Mouse (Mus musculus): ENCODE measurements around the gene Sertad4. TPM values are rescaled to one million over a fixed set of nuclear protein-coding genes. Genes with fewer than 3 reads are reported as not detected.

Sertad4 gene
- polyA plus RNA-seq, 1 experiment from 2014 or later: 12.3 TPM

GRCm38 (mm10) chr1:192830444-192830843 is 25.1 kb downstream of the Sertad4 start:
- H3K36me3 ChIP-seq: no peaks in the 10 kb centered on the region
- no peaks in the 10 kb centered on the region for H3K9me3 ChIP-seq (replicated peaks)
- no peak overlapping the region for H3K4me2 ChIP-seq
- H3K27ac ChIP-seq: 0 out of 2 replicates have a peak overlapping the region, but pooled peaks have one; percentile 1
- no peak for ATAC-seq (replicated peaks; ENCODE audit: insufficient number of reproducible peaks, insufficient read depth, low FRiP score, low read depth)
- H3K27me3 ChIP-seq: peaks cover 27% of the 10 kb centered on the region
- WGBS: 36% methylated on average over 6 of the region's 6 CpGs
- no peak overlapping the region for H3K9ac ChIP-seq
- H3K4me3 ChIP-seq: no peak overlapping the region
- peaks cover 36% of the 10 kb centered on the region for H3K4me1 ChIP-seq (replicated peaks)

- ATAC-seq (replicated peaks; ENCODE audit: insufficient number of reproducible peaks, insufficient read depth, low FRiP score, low read depth): no peak
- no peaks in the 10 kb centered on the region for H3K9me3 ChIP-seq (replicated peaks)
- 56% methylated on average over 7 of the region's 7 CpGs for WGBS
These were observed 26.6 kb downstream of the Sertad4 start for GRCm38 (mm10) chr1:192828928-192829327.

GRCm38 (mm10) chr1:192827955-192828354 is 27.6 kb downstream of the Sertad4 start:
- Histone ChIP-seq H3K9me3 (replicated peaks) (no peaks in the 10 kb centered on the region), H3K27ac (no peak overlapping the region), H3K4me2 (no peak overlapping the region), H3K27me3 (peaks cover 9% of the 10 kb centered on the region), H3K4me3 (no peak overlapping the region), H3K9ac (no peak overlapping the region), H3K36me3 (no peaks in the 10 kb centered on the region), H3K4me1 (replicated peaks) (peaks cover 25% of the 10 kb centered on the region)
- no peak for ATAC-seq (replicated peaks; ENCODE audit: insufficient number of reproducible peaks, insufficient read depth, low FRiP score, low read depth)

More at GRCm38 (mm10) chr1:192828928-192829327, 26.6 kb downstream of the Sertad4 start:
- Histone ChIP-seq H3K4me2 (no peak overlapping the region), H3K9ac (no peak overlapping the region), H3K27me3 (peaks cover 18% of the 10 kb centered on the region), H3K36me3 (no peaks in the 10 kb centered on the region), H3K4me1 (replicated peaks) (peaks cover 21% of the 10 kb centered on the region), H3K4me3 (no peak overlapping the region), H3K27ac (no peak overlapping the region)

GRCm38 (mm10) chr1:192825746-192826145 is 29.8 kb downstream of the Sertad4 start:
- WGBS: 25% methylated on average over 9 of the region's 9 CpGs
- Histone ChIP-seq H3K9me3 (replicated peaks) (no peaks in the 10 kb centered on the region), H3K9ac (no peak overlapping the region), H3K4me1 (replicated peaks) (peaks cover 33% of the 10 kb centered on the region), H3K36me3 (no peaks in the 10 kb centered on the region), H3K27ac (no peak overlapping the region), H3K27me3 (no peaks in the 10 kb centered on the region), H3K4me2 (no peak overlapping the region), H3K4me3 (no peak overlapping the region)
- ATAC-seq (replicated peaks; ENCODE audit: insufficient number of reproducible peaks, insufficient read depth, low FRiP score, low read depth): no peak

GRCm38 (mm10) chr1:192822652-192823525 is 32.7 kb downstream of the Sertad4 start:
- H3K9ac ChIP-seq: no peak overlapping the region

GRCm38 (mm10) chr1:192822309-192822651 is 33.3 kb downstream of the Sertad4 start:
- no peak overlapping the region for H3K9ac ChIP-seq
- 0 out of 2 replicates have a peak overlapping the region, but pooled peaks have one; percentile 11 for H3K4me2 ChIP-seq
- WGBS: 48% methylated on average over 1 of the region's 1 CpGs
- peaks cover 19% of the 10 kb centered on the region for H3K4me1 ChIP-seq (replicated peaks)
- no peaks in the 10 kb centered on the region for H3K27me3 ChIP-seq
- no peaks in the 10 kb centered on the region for H3K36me3 ChIP-seq
- H3K4me3 ChIP-seq: no peak overlapping the region
- no peak for ATAC-seq (replicated peaks; ENCODE audit: insufficient number of reproducible peaks, insufficient read depth, low FRiP score, low read depth)
- H3K27ac ChIP-seq: peak overlapping the region; percentile 81
- no peaks in the 10 kb centered on the region for H3K9me3 ChIP-seq (replicated peaks)

More at GRCm38 (mm10) chr1:192822652-192823525, 32.7 kb downstream of the Sertad4 start:
- peak overlapping the region; percentile 11; the same call in 1 of the 2 replicates for H3K4me2 ChIP-seq
- peak overlapping the region; percentile 81 for H3K27ac ChIP-seq
- no peaks in the 10 kb centered on the region for H3K9me3 ChIP-seq (replicated peaks)
- peak; percentile 92 for ATAC-seq (replicated peaks; ENCODE audit: insufficient number of reproducible peaks, insufficient read depth, low FRiP score, low read depth)
- H3K4me3 ChIP-seq: no peak overlapping the region
- H3K4me1 ChIP-seq (replicated peaks): peaks cover 19% of the 10 kb centered on the region
- no peaks in the 10 kb centered on the region for H3K36me3 ChIP-seq
- H3K27me3 ChIP-seq: no peaks in the 10 kb centered on the region
- 27% methylated on average over 13 of the region's 13 CpGs for WGBS

- WGBS: 76% methylated on average over 5 of the region's 5 CpGs
These were observed 37.2 kb downstream of the Sertad4 start for GRCm38 (mm10) chr1:192818334-192818733.

GRCm38 (mm10) chr1:192815789-192816188 is 39.8 kb downstream of the Sertad4 start:
- no peak for ATAC-seq (replicated peaks; ENCODE audit: insufficient number of reproducible peaks, insufficient read depth, low FRiP score, low read depth)
- Histone ChIP-seq H3K9me3 (replicated peaks) (no peaks in the 10 kb centered on the region), H3K4me3 (no peak overlapping the region), H3K4me2 (no peak overlapping the region), H3K36me3 (no peaks in the 10 kb centered on the region), H3K9ac (no peak overlapping the region), H3K27me3 (0 out of 2 replicates have a peak, but pooled peaks cover 3% of the 10 kb centered on the region), H3K27ac (no peak overlapping the region), H3K4me1 (replicated peaks) (0 out of 2 replicates have a peak, but pooled peaks cover 5% of the 10 kb centered on the region)
- WGBS: 58% methylated on average over 2 of the region's 2 CpGs

More at GRCm38 (mm10) chr1:192818334-192818733, 37.2 kb downstream of the Sertad4 start:
- Histone ChIP-seq H3K27ac (no peak overlapping the region), H3K27me3 (0 out of 2 replicates have a peak, but pooled peaks cover 3% of the 10 kb centered on the region), H3K4me2 (no peak overlapping the region), H3K4me3 (no peak overlapping the region), H3K4me1 (replicated peaks) (peaks cover 14% of the 10 kb centered on the region), H3K9me3 (replicated peaks) (no peaks in the 10 kb centered on the region), H3K9ac (no peak overlapping the region), H3K36me3 (no peaks in the 10 kb centered on the region)
- no peak for ATAC-seq (replicated peaks; ENCODE audit: insufficient number of reproducible peaks, insufficient read depth, low FRiP score, low read depth)

- no peaks in the 10 kb centered on the region for H3K36me3 ChIP-seq
- H3K4me1 ChIP-seq (replicated peaks): 0 out of 2 replicates have a peak, but pooled peaks cover 5% of the 10 kb centered on the region
- WGBS: 46% methylated on average over 3 of the region's 3 CpGs
- H3K27ac ChIP-seq: no peak overlapping the region
- 0 out of 2 replicates have a peak, but pooled peaks cover 3% of the 10 kb centered on the region for H3K27me3 ChIP-seq
- no peak overlapping the region for H3K4me3 ChIP-seq
- no peak for ATAC-seq (replicated peaks; ENCODE audit: insufficient number of reproducible peaks, insufficient read depth, low FRiP score, low read depth)
- H3K4me2 ChIP-seq: no peak overlapping the region
- no peaks in the 10 kb centered on the region for H3K9me3 ChIP-seq (replicated peaks)
- no peak overlapping the region for H3K9ac ChIP-seq
These were observed 40.9 kb downstream of the Sertad4 start for GRCm38 (mm10) chr1:192814700-192815099.

- Histone ChIP-seq H3K27me3 (0 out of 2 replicates have a peak, but pooled peaks cover 3% of the 10 kb centered on the region), H3K27ac (peak overlapping the region; percentile 37), H3K36me3 (no peaks in the 10 kb centered on the region), H3K4me1 (replicated peaks) (0 out of 2 replicates have a peak, but pooled peaks cover 5% of the 10 kb centered on the region), H3K4me2 (no peak overlapping the region), H3K9me3 (replicated peaks) (no peaks in the 10 kb centered on the region), H3K4me3 (no peak overlapping the region), H3K9ac (no peak overlapping the region)
- no peak for ATAC-seq (replicated peaks; ENCODE audit: insufficient number of reproducible peaks, insufficient read depth, low FRiP score, low read depth)
- 86% methylated on average over 9 of the region's 9 CpGs for WGBS
These were observed 42.8 kb downstream of the Sertad4 start for GRCm38 (mm10) chr1:192812758-192813157.

- Histone ChIP-seq H3K36me3 (no peaks in the 10 kb centered on the region), H3K27me3 (0 out of 2 replicates have a peak, but pooled peaks cover 3% of the 10 kb centered on the region), H3K4me1 (replicated peaks) (0 out of 2 replicates have a peak, but pooled peaks cover 5% of the 10 kb centered on the region), H3K4me2 (no peak overlapping the region), H3K27ac (peak overlapping the region; percentile 37), H3K9ac (no peak overlapping the region), H3K4me3 (no peak overlapping the region), H3K9me3 (replicated peaks) (no peaks in the 10 kb centered on the region)
- peak; percentile 53; the same call in 1 of the 2 replicates for ATAC-seq (replicated peaks; ENCODE audit: insufficient number of reproducible peaks, insufficient read depth, low FRiP score, low read depth)
- 62% methylated on average over 5 of the region's 5 CpGs for WGBS
These were observed 43.3 kb downstream of the Sertad4 start for GRCm38 (mm10) chr1:192812290-192812689.

Measured in heart, embryonic 15.5 days (tissue).